Mouse (Mus musculus) E14TG2a.4 (cell line): ENCODE measurements at regions not wholly inside any gene's neighbourhood (a gene's known extent, or its start where the extent isn't known, plus 50 kb on each side); places are given as distances from the start of the nearest gene placed in this dataset.

Source experiments
- CTCF ChIP-seq: conservative IDR thresholded peaks from 2 replicates; pipeline ENCODE4 v1.5.1; 2014; ENCODE audit warnings: low read length
- POU5F1 ChIP-seq: IDR thresholded peaks from 2 replicates; pipeline ENCODE4 v1.6.1; 2014; ENCODE audit warnings: low read length, borderline replicate concordance

- TF ChIP-seq CTCF (no peak), POU5F1 (no peak)
Observed at GRCm38 (mm10) chr2:157633286-157633685, 62.2 kb upstream of the Blcap start.
